Mouse (Mus musculus) ES-E14 (cell line): ENCODE data around the gene Noxa1. TPM values are rescaled to one million over a fixed set of nuclear protein-coding genes. Genes with fewer than 3 reads are reported as not detected.

Experiments used
- DNase-seq: peaks from one replicate; pipeline ENCODE4 v3.0.0-alpha.2; 2013; ENCODE audit warnings: low read depth, low spot score
- H3K27ac ChIP-seq: 2 replicates; pipeline ENCODE4 v1.5.1; 2012; ENCODE audit warnings: low read depth, mild to moderate bottlenecking, low read length, moderate library complexity, mixed read lengths; ENCODE audit not compliant: poor library complexity, insufficient read depth, severe bottlenecking
- H3K36me3 ChIP-seq: 2 replicates; pipeline ENCODE4 v1.6.1; 2012; ENCODE audit warnings: mild to moderate bottlenecking, low read length, moderate library complexity, mixed read lengths; ENCODE audit not compliant: control insufficient read depth, poor library complexity, insufficient read depth, severe bottlenecking
- H3K4me1 ChIP-seq, 2 experiments: fragments of 150-350 bp in 1 of 2; sonication (generic) in 1 of 2; 2 replicates each; pipeline ENCODE4 v1.6.1; 2012; ENCODE audit warnings: low read length in 2 of 2, mild to moderate bottlenecking in 1 of 2, mixed read lengths in 1 of 2; ENCODE audit not compliant: control insufficient read depth in 2 of 2, insufficient read depth in 2 of 2, poor library complexity in 1 of 2
- H3K4me3 ChIP-seq, 2 experiments: fragments of 150-350 bp in 1 of 2; sonication (generic) in 1 of 2; 2 replicates each; pipeline ENCODE4 v1.5.1; 2012; ENCODE audit warnings: low read length in 2 of 2, low read depth in 1 of 2, mild to moderate bottlenecking in 1 of 2, mixed read lengths in 1 of 2; ENCODE audit not compliant: insufficient read depth in 1 of 2, poor library complexity in 1 of 2, severe bottlenecking in 1 of 2
- H3K9ac ChIP-seq: 2 replicates; pipeline ENCODE4 v1.6.1; 2012; ENCODE audit warnings: low read depth, mild to moderate bottlenecking, low read length, mixed read lengths; ENCODE audit not compliant: poor library complexity, insufficient read depth, severe bottlenecking
- H3K9me3 ChIP-seq: fragments of 150-350 bp; sonication (generic); 2 replicates; pipeline ENCODE4 v1.6.1; 2012; ENCODE audit warnings: low read depth, mild to moderate bottlenecking, low read length; ENCODE audit not compliant: control insufficient read depth, insufficient read depth
- CHD2 ChIP-seq: IDR thresholded peaks from 2 replicates; pipeline ENCODE4 v1.6.1; 2014; ENCODE audit warnings: mild to moderate bottlenecking, low read depth, low read length, inconsistent platforms
- HCFC1 ChIP-seq: IDR thresholded peaks from 2 replicates; pipeline ENCODE4 v1.6.1; 2012; ENCODE audit warnings: low read length, inconsistent platforms, borderline replicate concordance; ENCODE audit not compliant: insufficient read depth
- MAFK ChIP-seq: IDR thresholded peaks from 2 replicates; pipeline ENCODE4 v1.6.1; 2014; ENCODE audit warnings: mild to moderate bottlenecking, low read depth, low read length, inconsistent platforms; ENCODE audit not compliant: insufficient read depth
- ZC3H11A ChIP-seq: IDR thresholded peaks from 2 replicates; pipeline ENCODE4 v1.6.1; 2012; ENCODE audit warnings: low read depth, mild to moderate bottlenecking, inconsistent platforms, low read length, borderline replicate concordance
- ZNF384 ChIP-seq: IDR thresholded peaks from 2 replicates; pipeline ENCODE4 v1.6.1; 2012; ENCODE audit warnings: low read depth, low read length, inconsistent platforms
- in situ Hi-C, 2 experiments: fragments of 600-800 bp; cut with MboI; formaldehyde crosslinking; loops; one replicate each; pipeline ENCODE4 v1.15.1; 2025; ENCODE audit warnings: low sequenced_read_pairs in 2 of 2, inconsistent platforms in 1 of 2; ENCODE audit not compliant: unreplicated experiment in 2 of 2
- total RNA-seq: library from RNA; depleted of rRNA; stranded (reverse); fragments of 300-350 nt; gene quantifications from 2 replicates; pipeline ENCODE4 v1.2.3, GENCODE M21; 2012

The Noxa1 gene
- total RNA-seq, 1 experiment = 0.22 TPM

GRCm38 (mm10) chr2:25114308-25114707 lies 19.4 kb upstream of the Noxa1 start:
- H3K4me3 ChIP-seq = no peak overlapping the region
- no peak overlapping the region for H3K9ac ChIP-seq
- no peak overlapping the region for H3K27ac ChIP-seq
- DNase-seq = no peak
- no peaks in the 10 kb centered on the region; the same call in 1 of the 2 replicates for H3K36me3 ChIP-seq
- in situ Hi-C loops = no loop called here
- TF ChIP-seq HCFC1 = no peak
- TF ChIP-seq ZNF384 = no peak
- TF ChIP-seq ZC3H11A = no peak
- no peak for TF ChIP-seq CHD2
- TF ChIP-seq MAFK = no peak
- no peaks in the 10 kb centered on the region for H3K9me3 ChIP-seq
- H3K4me1 ChIP-seq = no peaks in the 10 kb centered on the region

- no peaks in the 10 kb centered on the region for H3K4me1 ChIP-seq
- TF ChIP-seq CHD2 = no peak
- TF ChIP-seq ZNF384 = no peak
- TF ChIP-seq ZC3H11A = no peak
- no peak for TF ChIP-seq MAFK
- TF ChIP-seq HCFC1 = no peak
- no peak for DNase-seq
- no peaks in the 10 kb centered on the region; the same call in 1 of the 2 replicates for H3K36me3 ChIP-seq
- H3K27ac ChIP-seq = no peak overlapping the region
- no peak overlapping the region for H3K4me3 ChIP-seq
- H3K9ac ChIP-seq = no peak overlapping the region
- in situ Hi-C loops = no loop called here
- H3K9me3 ChIP-seq = no peaks in the 10 kb centered on the region
Observed at GRCm38 (mm10) chr2:25111184-25111791, 16.3 kb upstream of the Noxa1 start.

GRCm38 (mm10) chr2:25110505-25111183 lies 15.7 kb upstream of the Noxa1 start:
- no peaks in the 10 kb centered on the region for H3K4me1 ChIP-seq
- no peak overlapping the region for H3K4me3 ChIP-seq
- in situ Hi-C loops = no loop called here
- no peak overlapping the region for H3K27ac ChIP-seq
- no peak for TF ChIP-seq ZNF384
- no peak for TF ChIP-seq MAFK
- TF ChIP-seq CHD2 = no peak
- no peak for TF ChIP-seq HCFC1
- TF ChIP-seq ZC3H11A = no peak
- no peaks in the 10 kb centered on the region for H3K9me3 ChIP-seq
- H3K9ac ChIP-seq = no peak overlapping the region
- H3K36me3 ChIP-seq = no peaks in the 10 kb centered on the region; the same call in 1 of the 2 replicates
- no peak for DNase-seq

- no peaks in the 10 kb centered on the region; the same call in 1 of the 2 replicates for H3K36me3 ChIP-seq
- no peaks in the 10 kb centered on the region for H3K9me3 ChIP-seq
- H3K4me3 ChIP-seq = no peak overlapping the region
- no peak overlapping the region; the same call in 1 of the 2 replicates for H3K27ac ChIP-seq
- TF ChIP-seq ZNF384 (no peak), CHD2 (no peak), MAFK (no peak), ZC3H11A (no peak), HCFC1 (no peak)
- H3K4me1 ChIP-seq = no peaks in the 10 kb centered on the region
- in situ Hi-C loops = no loop called here
- DNase-seq = no peak
- H3K9ac ChIP-seq = no peak overlapping the region
Observed at GRCm38 (mm10) chr2:25109487-25109886, 14.5 kb upstream of the Noxa1 start.
